In the genomic region with DNA sequence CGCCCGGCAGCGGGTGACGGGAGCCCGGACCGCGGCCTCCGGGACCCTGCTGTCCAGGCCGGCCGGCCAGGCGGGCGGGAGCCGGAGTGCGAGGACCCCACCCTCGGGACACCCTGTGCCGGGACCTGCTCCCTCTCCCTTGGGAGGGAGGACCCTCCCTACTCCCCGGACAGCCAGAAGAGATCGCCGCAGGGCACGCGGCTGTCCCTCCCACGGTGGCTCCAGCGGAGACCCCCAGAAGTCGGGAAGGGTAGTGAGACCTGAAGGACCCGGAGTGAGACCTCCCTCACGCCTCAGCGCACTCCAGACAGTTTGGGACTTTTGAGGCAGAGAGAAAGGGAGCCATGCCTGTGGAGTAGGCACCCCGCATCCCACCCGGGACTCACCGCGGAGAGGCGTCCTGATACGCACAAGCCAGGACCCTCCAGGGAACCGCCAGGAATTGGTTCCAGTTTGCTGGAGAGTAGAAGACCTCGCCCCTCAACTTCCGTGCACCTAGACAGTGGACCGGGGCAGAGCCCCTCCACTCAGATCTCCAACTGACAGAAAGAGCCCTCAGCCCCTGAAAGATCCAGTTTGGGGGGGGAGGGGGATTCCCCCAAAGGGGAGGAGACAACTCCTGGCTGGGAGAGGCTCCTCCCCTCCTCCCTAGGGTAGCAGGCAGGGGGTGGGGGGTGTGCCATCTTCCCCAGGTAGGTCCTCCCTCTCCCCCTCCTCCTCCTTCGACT, we compare ENCODE assay signal across 7 mouse cellular contexts. TPM values are rescaled to one million over a fixed set of nuclear protein-coding genes. Genes with fewer than 3 reads are reported as not detected.
DNase-seq lines count a peak whose midpoint lies in the region; ATAC-seq and TF ChIP-seq lines count a peak whose summit lies in the region.

No protein-coding gene starts in this region.

- H3K27me3 ChIP-seq in G1E (ENCODE audit: insufficient read depth, low read length): no peaks in the 10 kb centered on the region
- peaks cover 17% of the 10 kb centered on the region for H3K27me3 ChIP-seq in embryonic facial prominence, embryonic 10.5 days (replicated peaks; ENCODE audit: low read depth, poor library complexity, severe bottlenecking)
- H3K27me3 ChIP-seq in heart, embryonic 16.5 days (ENCODE audit: control insufficient read depth, insufficient read depth, low read length): no peaks in the 10 kb centered on the region
- peaks cover 9% of the 10 kb centered on the region for H3K27me3 ChIP-seq in megakaryocyte, embryonic 14.5 days (replicated peaks)

- H3K4me1 ChIP-seq in G1E (ENCODE audit: insufficient read depth, low read depth, low read length): peaks cover 53% of the 10 kb centered on the region
- peaks cover 37% of the 10 kb centered on the region for H3K4me1 ChIP-seq in embryonic facial prominence, embryonic 10.5 days
- peaks cover 42% of the 10 kb centered on the region for H3K4me1 ChIP-seq in heart, embryonic 16.5 days (ENCODE audit: control insufficient read depth, insufficient read depth, low read length)
- H3K4me1 ChIP-seq in megakaryocyte, embryonic 14.5 days: peaks cover 61% of the 10 kb centered on the region

- DNase-seq in G1E (ENCODE audit: low spot score) (peak; percentile 52), ZHBTc4 (ENCODE audit: low read depth, low spot score) (peak; percentile 48)
- DNase-seq in embryonic facial prominence, embryonic 10.5 days (ENCODE audit: low spot score): peak; percentile 54
- DNase-seq in kidney, postnatal 4 days: peak; percentile 51 to 64
- peak; percentile 28 to 61 for DNase-seq in spleen, postnatal 36 days (ENCODE audit: low spot score in 2 of 2)

- ATAC-seq in G1E (ENCODE audit: extremely low read depth, insufficient number of reproducible peaks, low FRiP score, poor library complexity, severe bottlenecking): no peak
- ATAC-seq in heart, embryonic 16.5 days (replicated peaks; ENCODE audit: extremely low read depth, insufficient read depth, low FRiP score): peak; percentile 42

- H3K9ac ChIP-seq in heart, embryonic 16.5 days (ENCODE audit: low read length): peak overlapping the region; percentile 92

- peak overlapping the region; percentile 86 for H3K4me3 ChIP-seq in G1E (ENCODE audit: low read depth, low read length)
- H3K4me3 ChIP-seq in embryonic facial prominence, embryonic 10.5 days: peak overlapping the region; percentile 87
- H3K4me3 ChIP-seq in heart, embryonic 16.5 days (ENCODE audit: low read length): peak overlapping the region; percentile 80
- H3K4me3 ChIP-seq in megakaryocyte, embryonic 14.5 days (replicated peaks): peak overlapping the region; percentile 98

- peak overlapping the region; percentile 88 for H3K4me2 ChIP-seq in heart, embryonic 16.5 days (ENCODE audit: low read depth, low read length)

- peak overlapping the region; percentile 91 for H3K27ac ChIP-seq in embryonic facial prominence, embryonic 10.5 days (replicated peaks)
- H3K27ac ChIP-seq in heart, embryonic 16.5 days (ENCODE audit: low read length): peak overlapping the region; percentile 86

- no peaks in the 10 kb centered on the region for H3K9me3 ChIP-seq in G1E (replicated peaks)
- no peaks in the 10 kb centered on the region for H3K9me3 ChIP-seq in embryonic facial prominence, embryonic 10.5 days
- H3K9me3 ChIP-seq in heart, embryonic 16.5 days (replicated peaks; ENCODE audit: control insufficient read depth, low read length): no peaks in the 10 kb centered on the region
- H3K9me3 ChIP-seq in megakaryocyte, embryonic 14.5 days: no peaks in the 10 kb centered on the region

- WGBS in embryonic facial prominence, embryonic 10.5 days: under 1% methylated on average over 38 of the region's 38 CpGs
- WGBS in heart, embryonic 16.5 days: under 1% methylated on average over 38 of the region's 38 CpGs

- no peak for TF ChIP-seq CTCF in G1E (IDR thresholded peaks at IDR 0.05; ENCODE audit: low read depth, low read length)

- H3K36me3 ChIP-seq in G1E (replicated peaks): peaks cover 28% of the 10 kb centered on the region
- H3K36me3 ChIP-seq in embryonic facial prominence, embryonic 10.5 days (replicated peaks): no peaks in the 10 kb centered on the region
- 0 out of 2 replicates have a peak, but pooled peaks cover 2% of the 10 kb centered on the region for H3K36me3 ChIP-seq in heart, embryonic 16.5 days (ENCODE audit: control insufficient read depth, insufficient read depth)
- H3K36me3 ChIP-seq in megakaryocyte, embryonic 14.5 days (replicated peaks; ENCODE audit: low read length): peaks cover 17% of the 10 kb centered on the region

RNA-seq across cellular contexts. Expression of gene Foxj2, which starts 0.5 kb away (rescaled TPM):
- 24.3 and 27.8 TPM in 2 replicates for total RNA-seq in G1E (2014; fragmentation: Nextera tagmentation)
- total RNA-seq in G1E (2017): 3.9 and 4.0 TPM in 2 replicates
- 18.6 and 20.5 TPM in 2 replicates for polyA plus RNA-seq in G1E (2012)
- polyA plus RNA-seq in embryonic facial prominence, embryonic 10.5 days (2016; fragmentation: Nextera tagmentation; extraction: Ambion mirVana): 2.9 and 3.0 TPM in 2 replicates
- polyA plus RNA-seq in heart, embryonic 16.5 days (2015; fragmentation: Nextera tagmentation; extraction: Ambion mirVana): 6.1 TPM in 2 replicates
- polyA plus RNA-seq in megakaryocyte, embryonic 14.5 days (2012; ENCODE audit: insufficient read depth, low replicate concordance): 7.7 and 9.2 TPM in 2 replicates

RNA-seq across cellular contexts. Expression of gene Slc2a3, which starts 18.8 kb away (rescaled TPM):
- 375 and 431 TPM in 2 replicates for total RNA-seq in G1E (2014; fragmentation: Nextera tagmentation)
- 371 and 387 TPM in 2 replicates for total RNA-seq in G1E (2017)
- 73.2 and 97.6 TPM in 2 replicates for polyA plus RNA-seq in G1E (2012)
- polyA plus RNA-seq in embryonic facial prominence, embryonic 10.5 days (2016; fragmentation: Nextera tagmentation; extraction: Ambion mirVana): 55.4 and 68.4 TPM in 2 replicates
- 10.5 and 10.9 TPM in 2 replicates for polyA plus RNA-seq in heart, embryonic 16.5 days (2015; fragmentation: Nextera tagmentation; extraction: Ambion mirVana)
- 188 and 291 TPM in 2 replicates for polyA plus RNA-seq in megakaryocyte, embryonic 14.5 days (2012; ENCODE audit: insufficient read depth, low replicate concordance)

RNA-seq across cellular contexts. Expression of gene C3ar1, which starts 35.7 kb away (rescaled TPM):
- total RNA-seq in G1E (2014; fragmentation: Nextera tagmentation): not detected in 2 replicates
- total RNA-seq in G1E (2017): 0.23 and 0.38 TPM in 2 replicates
- not detected in 2 replicates for polyA plus RNA-seq in G1E (2012)
- polyA plus RNA-seq in embryonic facial prominence, embryonic 10.5 days (2016; fragmentation: Nextera tagmentation; extraction: Ambion mirVana): 1.1 and 1.5 TPM in 2 replicates
- 2.5 and 2.7 TPM in 2 replicates for polyA plus RNA-seq in heart, embryonic 16.5 days (2015; fragmentation: Nextera tagmentation; extraction: Ambion mirVana)
- 0.50 and 2.6 TPM in 2 replicates for polyA plus RNA-seq in megakaryocyte, embryonic 14.5 days (2012; ENCODE audit: insufficient read depth, low replicate concordance)

RNA-seq across cellular contexts. Expression of gene Necap1, which starts 54.0 kb away (rescaled TPM):
- total RNA-seq in G1E (2014; fragmentation: Nextera tagmentation) (30.8 and 40.5 TPM in 2 replicates), G1E (2017) (19.4 and 19.9 TPM in 2 replicates)
- polyA plus RNA-seq in G1E (2012): 8.1 and 10.4 TPM in 2 replicates
- polyA plus RNA-seq in embryonic facial prominence, embryonic 10.5 days (2016; fragmentation: Nextera tagmentation; extraction: Ambion mirVana): 54.8 and 58.2 TPM in 2 replicates
- polyA plus RNA-seq in heart, embryonic 16.5 days (2015; fragmentation: Nextera tagmentation; extraction: Ambion mirVana): 51.1 and 51.7 TPM in 2 replicates
- 8.9 and 9.7 TPM in 2 replicates for polyA plus RNA-seq in megakaryocyte, embryonic 14.5 days (2012; ENCODE audit: insufficient read depth, low replicate concordance)
